Comparison of ENCODE assay signal across 20 mouse cellular contexts in genomic region chr10:40523312-40523975, GRCm38 (mm10). TPM values are rescaled to one million over a fixed set of nuclear protein-coding genes. Genes with fewer than 3 reads are reported as not detected.
DNase-seq lines count a peak whose midpoint lies in the region; ATAC-seq and TF ChIP-seq lines count a peak whose summit lies in the region.
"Had no signal": no experiment of that assay in that cellular context is flagged by ENCODE, and none has a peak within 500 bp of the region (broad histone marks: within the 10 kb centered on the region; RNA-seq: fewer than 3 reads in every experiment).

No protein-coding gene starts in this region.

- peak; percentile 14 for DNase-seq in forebrain, embryonic 10.5 days (ENCODE audit: extremely low spot score, low spot score)
- no peak for DNase-seq in left cerebral cortex, adult 2 months (ENCODE audit: extremely low spot score in 1 of 2, low spot score in 2 of 2)
- no peak for DNase-seq in left cerebral cortex, adult 9 months (ENCODE audit: low spot score in 2 of 2)
- peak; percentile 80 for DNase-seq in brain, adult 2 months (ENCODE audit: low read depth, low spot score)
- DNase-seq in right cerebral cortex, postnatal 25 days = no peak
- DNase-seq in left cerebral cortex, adult 11 months (ENCODE audit: low spot score) = no peak
- DNase-seq: cerebellum, postnatal 14 days; thymus, postnatal 36 days had no signal

- no peak overlapping the region for H3K9ac ChIP-seq in forebrain, embryonic 15.5 days (replicated peaks)
- H3K9ac ChIP-seq: hindbrain, embryonic 15.5 days had no signal

- no peaks in the 10 kb centered on the region for H3K36me3 ChIP-seq in forebrain, embryonic 10.5 days (replicated peaks)
- no peaks in the 10 kb centered on the region for H3K36me3 ChIP-seq in forebrain, embryonic 15.5 days
- H3K36me3 ChIP-seq in small intestine, adult 2 months (ENCODE audit: control insufficient read depth, insufficient read depth, low read length) = no peaks in the 10 kb centered on the region
- H3K36me3 ChIP-seq: hindbrain, embryonic 15.5 days had no signal

- no peak for TF ChIP-seq POLR2A in small intestine, adult 2 months (IDR thresholded peaks at IDR 0.05; ENCODE audit: low read depth, low read length)

- no peaks in the 10 kb centered on the region for H3K27me3 ChIP-seq in forebrain, embryonic 10.5 days (ENCODE audit: poor library complexity, severe bottlenecking)
- 0 out of 2 replicates have a peak, but pooled peaks cover 3% of the 10 kb centered on the region for H3K27me3 ChIP-seq in forebrain, embryonic 15.5 days
- H3K27me3 ChIP-seq in small intestine, adult 2 months (ENCODE audit: control insufficient read depth, insufficient read depth, low read length) = no peaks in the 10 kb centered on the region
- H3K27me3 ChIP-seq: hindbrain, embryonic 15.5 days had no signal

- no peak overlapping the region for H3K4me3 ChIP-seq in forebrain, embryonic 10.5 days
- H3K4me3 ChIP-seq in forebrain, embryonic 15.5 days = no peak overlapping the region
- H3K4me3 ChIP-seq in left cerebral cortex, adult 2 months = no peak overlapping the region
- no peak overlapping the region for H3K4me3 ChIP-seq in small intestine, adult 2 months (ENCODE audit: low read depth, low read length)
- H3K4me3 ChIP-seq: hindbrain, embryonic 15.5 days had no signal

- peaks cover 49% of the 10 kb centered on the region for H3K4me1 ChIP-seq in forebrain, embryonic 10.5 days
- H3K4me1 ChIP-seq in forebrain, embryonic 15.5 days = peaks cover 17% of the 10 kb centered on the region
- no peaks in the 10 kb centered on the region for H3K4me1 ChIP-seq in small intestine, adult 2 months (ENCODE audit: control insufficient read depth, insufficient read depth, insufficient read length, low read length)

- no peak overlapping the region for H3K4me2 ChIP-seq in forebrain, embryonic 15.5 days (replicated peaks)
- H3K4me2 ChIP-seq: hindbrain, embryonic 15.5 days; liver, embryonic 11.5 days had no signal

- no peaks in the 10 kb centered on the region for H3K9me3 ChIP-seq in forebrain, embryonic 10.5 days
- no peaks in the 10 kb centered on the region for H3K9me3 ChIP-seq in forebrain, embryonic 15.5 days
- H3K9me3 ChIP-seq: hindbrain, embryonic 15.5 days had no signal

- intact Hi-C loops in left cerebral cortex, adult 2 months (cut with DNase I) = loop anchor here (2.0 to 10.0 kb wide), 2 partner anchors 77 to 149 kb away; no protein-coding TSS in a partner anchor

- 78% methylated on average over 7 of the region's 7 CpGs for whole genome bisulfite sequencing in forebrain, embryonic 10.5 days
- 73% methylated on average over 7 of the region's 7 CpGs for WGBS in forebrain, embryonic 15.5 days
- 79% methylated on average over 7 of the region's 7 CpGs for WGBS in small intestine, adult 2 months

- 0 out of 2 replicates have a peak overlapping the region, but pooled peaks have one; percentile 30 for H3K27ac ChIP-seq in forebrain, embryonic 10.5 days
- no peak overlapping the region for H3K27ac ChIP-seq in forebrain, embryonic 15.5 days (replicated peaks)
- H3K27ac ChIP-seq in left cerebral cortex, adult 2 months = peak overlapping the region; percentile 81
- 0 out of 2 replicates have a peak overlapping the region, but pooled peaks have one; percentile 6 for H3K27ac ChIP-seq in small intestine, adult 2 months (ENCODE audit: insufficient read depth, low read depth, low read length)
- H3K27ac ChIP-seq: hindbrain, embryonic 15.5 days had no signal

- TF ChIP-seq CTCF in left cerebral cortex, adult 2 months (IDR thresholded peaks at IDR 0.05) = no peak
- no peak for TF ChIP-seq CTCF in small intestine, adult 2 months (IDR thresholded peaks at IDR 0.05; ENCODE audit: extremely low read depth, insufficient read length, insufficient replicate concordance, low read depth, low read length)

- no peak for ATAC-seq in forebrain, embryonic 15.5 days (replicated peaks)

RNA-seq across cellular contexts. Expression of gene Slc22a16, which starts 46.7 kb away (rescaled TPM):
- not detected in 2 replicates for polyA plus RNA-seq in forebrain, embryonic 10.5 days (2016; fragmentation: Nextera tagmentation; extraction: Ambion mirVana)
- polyA plus RNA-seq in forebrain, embryonic 15.5 days (2015; fragmentation: Nextera tagmentation; extraction: Ambion mirVana) = not detected in 2 replicates
- not detected for total RNA-seq in left cerebral cortex, adult 2 months (2021)
- not detected in 2 replicates for polyA plus RNA-seq in small intestine, adult 2 months (2012; rRNA removed)
- total RNA-seq: heart, adult 18-20 months; left cerebral cortex, adult 18-20 months; megakaryocyte progenitor cell, adult 5-6 weeks; monocyte, adult 5-6 weeks had no signal
- polyA plus RNA-seq: embryonic facial prominence, embryonic 11.5 days; forebrain, embryonic 11.5 days; heart, postnatal 0 days; hindbrain, embryonic 15.5 days; kidney, embryonic 16.5 days; liver, embryonic 11.5 days had no signal

Comparison
In these comparisons a context has a peak if more than half of its experiments do, and no peak if none do; other contexts are left out.
1. DNase-seq: peak in forebrain, embryonic 10.5 days (single experiment) and brain, adult 2 months (single experiment); none in left cerebral cortex, adult 2 months (0 of 2), left cerebral cortex, adult 9 months (0 of 2), right cerebral cortex, postnatal 25 days (single experiment) and left cerebral cortex, adult 11 months (single experiment).